ENCODE assay signal across 12 mouse cellular contexts in the genomic region with DNA sequence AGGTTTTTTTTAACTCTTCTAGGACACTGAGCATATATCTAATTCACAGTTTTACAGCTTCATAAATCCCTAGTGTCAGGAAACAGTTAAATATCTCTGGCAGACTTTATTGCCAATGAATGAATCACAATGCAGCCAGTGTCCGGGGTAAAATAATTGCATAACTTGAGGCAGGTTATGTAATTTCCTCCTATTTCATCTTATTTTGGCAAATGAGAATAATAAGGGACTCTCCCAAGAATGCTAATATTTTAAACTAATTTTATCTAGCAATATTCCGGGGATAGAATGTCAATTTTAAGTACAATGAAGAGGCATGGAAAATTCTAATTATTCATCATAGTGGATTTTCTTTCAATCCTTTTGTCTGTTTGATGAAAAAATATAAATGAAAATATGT.
"Had no signal": no experiment of that assay in that cellular context is flagged by ENCODE, and none has a peak within 500 bp of the region (broad histone marks: within the 10 kb centered on the region; RNA-seq: fewer than 3 reads in every experiment).

No protein-coding gene starts in this region.

- H3K4me1 ChIP-seq: limb, embryonic 15.5 days; midbrain, embryonic 12.5 days; neural tube, embryonic 12.5 days had no signal

- H3K4me2 ChIP-seq: limb, embryonic 15.5 days; midbrain, embryonic 12.5 days; neural tube, embryonic 12.5 days had no signal

- H3K4me3 ChIP-seq: limb, embryonic 15.5 days; midbrain, embryonic 12.5 days; neural tube, embryonic 12.5 days had no signal

- H3K27me3 ChIP-seq: limb, embryonic 15.5 days; midbrain, embryonic 12.5 days; neural tube, embryonic 12.5 days had no signal

- H3K36me3 ChIP-seq: limb, embryonic 15.5 days; midbrain, embryonic 12.5 days; neural tube, embryonic 12.5 days had no signal

- DNase-seq: kidney, adult 9 months; kidney, postnatal 36 days; layer of hippocampus, adult 9-11 months; layer of hippocampus, postnatal 36 days; lung, adult 18-20 months; thymus, postnatal 25 days had no signal

- H3K9ac ChIP-seq: limb, embryonic 15.5 days; liver, embryonic 14.5 days; midbrain, embryonic 12.5 days; neural tube, embryonic 12.5 days had no signal

- H3K9me3 ChIP-seq: limb, embryonic 15.5 days; midbrain, embryonic 12.5 days; neural tube, embryonic 12.5 days had no signal

- H3K27ac ChIP-seq: kidney, postnatal 0 days; limb, embryonic 15.5 days; liver, embryonic 14.5 days; midbrain, embryonic 12.5 days; neural tube, embryonic 12.5 days; stomach, postnatal 0 days had no signal
